Mouse (Mus musculus) intestine, postnatal 0 days (tissue): ENCODE data around the gene 1700067P10Rik. TPM values are rescaled to one million over a fixed set of nuclear protein-coding genes. Genes with fewer than 3 reads are reported as not detected.
A peak's percentile ranks its signal among the peaks of the same experiment; 100 is the strongest.

Experiments
- ATAC-seq: fragments of 200-750 bp; cut with Nextera tagmentation; 2 replicates; pipeline ENCODE4 v1.8.0; 2017; ENCODE audit warnings: mild to moderate bottlenecking, moderate TSS enrichment, moderate library complexity
- H3K27ac ChIP-seq: fragments of 300-500 bp; sonication (generic); 2 replicates; pipeline ENCODE4 v1.5.1; 2014; ENCODE audit warnings: mild to moderate bottlenecking, low read depth, low read length, moderate library complexity
- H3K27me3 ChIP-seq: fragments of 300-500 bp; sonication (generic); replicated peaks from 2 replicates; pipeline ENCODE4 v1.6.1; 2014; ENCODE audit warnings: low read length, mixed read lengths; ENCODE audit not compliant: control insufficient read depth, insufficient read depth
- H3K36me3 ChIP-seq: fragments of 300-500 bp; sonication (generic); 2 replicates; pipeline ENCODE4 v1.6.1; 2014; ENCODE audit warnings: mild to moderate bottlenecking, moderate library complexity; ENCODE audit not compliant: control insufficient read depth, insufficient read depth
- H3K4me1 ChIP-seq: fragments of 300-500 bp; sonication (generic); replicated peaks from 2 replicates; pipeline ENCODE4 v1.6.1; 2014; ENCODE audit warnings: antibody characterized with exemption, low read length, mixed read lengths; ENCODE audit not compliant: control insufficient read depth, insufficient read depth
- H3K4me2 ChIP-seq: fragments of 300-500 bp; sonication (generic); replicated peaks from 2 replicates; pipeline ENCODE4 v1.6.1; 2014; ENCODE audit warnings: low read depth, mild to moderate bottlenecking, moderate library complexity
- H3K4me3 ChIP-seq: fragments of 300-500 bp; sonication (generic); 2 replicates; pipeline ENCODE4 v1.5.1; 2014; ENCODE audit warnings: low read depth, low read length
- H3K9ac ChIP-seq: fragments of 300-500 bp; sonication (generic); 2 replicates; pipeline ENCODE4 v1.6.1; 2014; ENCODE audit warnings: mild to moderate bottlenecking, low read depth, low read length
- H3K9me3 ChIP-seq: fragments of 300-500 bp; sonication (generic); 2 replicates; pipeline ENCODE4 v1.6.1; 2016; ENCODE audit warnings: mixed run types; ENCODE audit not compliant: control insufficient read depth
- CTCF ChIP-seq: sonication (generic); IDR thresholded peaks from 2 replicates; pipeline ENCODE4 v1.5.1; 2016; ENCODE audit warnings: low read depth, mild to moderate bottlenecking, control low read depth, antibody characterized with exemption, moderate library complexity
- WGBS: fragments of 180-500 bp; shearing (Covaris S2); extraction: QIAGEN DNeasy Blood & Tissue Kit; methylation state at CpG from one replicate; pipeline ENCODE4 v1.1.7; 2014; 5-methylcytosine and 5-hydroxymethylcytosine counted together
- polyA plus RNA-seq: library from polyadenylated mRNA; unstranded; fragments of >200 nt; fragmentation: Nextera tagmentation; extraction: Ambion mirVana; gene quantifications from 2 replicates; pipeline ENCODE4 v1.2.1, GENCODE M21; 2015

1700067P10Rik gene
- polyA plus RNA-seq, 1 experiment from 2014 or later: not detected

DNA sequence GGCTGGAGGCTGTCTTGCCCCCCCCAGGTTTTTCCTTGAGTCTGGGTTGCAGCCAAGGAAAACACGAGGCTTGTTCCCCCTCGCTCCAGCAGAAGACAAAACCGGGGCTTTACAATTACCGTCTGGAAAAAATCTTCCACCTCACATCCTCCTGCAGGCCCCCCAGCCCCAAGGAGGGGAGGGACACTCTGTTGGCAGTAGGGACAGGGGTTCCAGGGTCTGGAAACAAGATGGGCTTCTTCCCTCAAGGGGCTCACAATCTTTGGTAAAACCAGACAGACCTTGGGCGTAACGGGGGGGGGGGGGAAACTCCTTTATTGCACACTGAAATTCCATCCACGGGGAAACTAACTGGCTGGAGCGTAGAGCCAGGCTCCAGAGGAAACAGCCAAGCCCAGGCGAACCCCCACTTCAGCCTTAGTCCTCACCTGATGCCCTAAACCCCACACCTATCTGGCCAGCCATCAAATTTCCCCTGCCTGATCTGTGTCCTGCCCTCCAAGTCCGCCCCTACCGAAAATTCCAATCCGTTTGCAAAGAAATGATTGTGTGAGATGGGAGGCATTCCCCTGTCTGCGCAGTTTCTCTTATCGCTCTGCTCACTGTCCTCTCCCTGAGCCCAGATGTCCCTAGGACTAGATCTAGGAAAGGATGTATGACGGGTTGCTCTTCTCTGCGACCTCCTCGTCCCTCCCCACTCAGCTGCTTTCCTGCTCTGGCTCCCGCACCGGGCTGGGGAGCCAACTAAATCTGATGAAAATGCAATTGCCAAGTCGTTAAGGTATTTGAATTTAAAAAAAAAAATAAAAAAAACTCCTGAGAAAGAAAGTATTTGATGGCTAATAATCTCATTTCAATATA is 5.9 kb downstream of the 1700067P10Rik start:
- Histone ChIP-seq H3K9ac (no peak overlapping the region), H3K36me3 (no peaks in the 10 kb centered on the region), H3K4me2 (no peak overlapping the region), H3K27ac (no peak overlapping the region), H3K27me3 (peaks cover 54% of the 10 kb centered on the region), H3K4me3 (no peak overlapping the region; the same call in 1 of the 2 replicates), H3K4me1 (peaks cover 14% of the 10 kb centered on the region; the same call in 1 of the 2 replicates), H3K9me3 (no peaks in the 10 kb centered on the region)
- TF ChIP-seq CTCF: no peak
- WGBS: 31% methylated on average over 20 of the region's 20 CpGs
- ATAC-seq: no peak

DNA sequence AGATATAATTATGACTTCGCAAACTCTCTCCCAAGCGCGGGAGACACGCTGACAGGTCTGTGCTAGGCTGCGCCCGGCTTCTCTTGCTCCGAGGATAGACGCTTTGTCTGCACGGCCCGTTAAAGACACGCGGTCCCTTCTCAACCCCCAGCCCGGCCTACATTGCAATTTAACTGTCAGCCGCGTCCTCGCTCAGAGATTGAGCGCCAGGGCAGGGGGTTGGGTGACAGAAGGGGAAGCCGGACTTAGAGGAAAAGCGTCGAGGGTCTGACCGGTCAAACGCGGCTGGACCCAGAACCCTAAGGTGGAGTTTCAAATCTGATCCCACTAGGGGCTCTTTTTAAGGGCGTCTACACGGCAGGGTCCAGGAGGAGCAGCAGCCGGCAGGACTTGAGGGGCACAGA is 6.6 kb downstream of the 1700067P10Rik start:
- WGBS: 10% methylated on average over 26 of the region's 26 CpGs
- Histone ChIP-seq H3K27me3 (peaks cover 58% of the 10 kb centered on the region), H3K36me3 (no peaks in the 10 kb centered on the region), H3K9ac (no peak overlapping the region), H3K27ac (no peak overlapping the region), H3K9me3 (no peaks in the 10 kb centered on the region), H3K4me3 (no peak overlapping the region), H3K4me1 (peaks cover 14% of the 10 kb centered on the region; the same call in 1 of the 2 replicates), H3K4me2 (no peak overlapping the region; the same call in 1 of the 2 replicates)
- no peak for ATAC-seq
- no peak for TF ChIP-seq CTCF

DNA sequence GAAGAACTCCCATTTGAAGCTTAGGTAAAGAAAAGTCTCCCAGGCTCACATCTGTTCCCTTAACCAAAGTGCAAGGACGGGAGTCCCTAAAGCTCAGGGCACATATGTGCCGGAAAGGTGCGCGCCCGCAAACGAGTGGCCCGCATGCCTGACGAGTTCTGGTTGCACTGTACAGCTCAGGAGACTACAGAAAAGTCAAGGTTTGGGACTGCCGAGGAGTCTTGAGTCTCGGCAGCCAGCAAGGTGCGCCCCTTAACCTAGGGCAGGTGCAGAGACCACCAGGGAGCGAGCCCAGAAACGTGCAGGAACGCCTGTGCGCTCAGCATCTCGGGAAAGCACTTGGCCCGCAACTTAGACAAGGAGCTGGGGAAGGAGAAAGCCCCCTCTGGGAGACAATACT is 7.2 kb downstream of the 1700067P10Rik start:
- ATAC-seq: no peak
- no peak overlapping the region for H3K9ac ChIP-seq
- H3K36me3 ChIP-seq: no peaks in the 10 kb centered on the region
- no peak overlapping the region for H3K27ac ChIP-seq
- no peaks in the 10 kb centered on the region for H3K9me3 ChIP-seq
- 26% methylated on average over 17 of the region's 17 CpGs for WGBS
- H3K27me3 ChIP-seq: peaks cover 58% of the 10 kb centered on the region
- H3K4me3 ChIP-seq: no peak overlapping the region
- H3K4me1 ChIP-seq: peaks cover 14% of the 10 kb centered on the region; the same call in 1 of the 2 replicates
- H3K4me2 ChIP-seq: no peak overlapping the region; the same call in 1 of the 2 replicates
- TF ChIP-seq CTCF: no peak

DNA sequence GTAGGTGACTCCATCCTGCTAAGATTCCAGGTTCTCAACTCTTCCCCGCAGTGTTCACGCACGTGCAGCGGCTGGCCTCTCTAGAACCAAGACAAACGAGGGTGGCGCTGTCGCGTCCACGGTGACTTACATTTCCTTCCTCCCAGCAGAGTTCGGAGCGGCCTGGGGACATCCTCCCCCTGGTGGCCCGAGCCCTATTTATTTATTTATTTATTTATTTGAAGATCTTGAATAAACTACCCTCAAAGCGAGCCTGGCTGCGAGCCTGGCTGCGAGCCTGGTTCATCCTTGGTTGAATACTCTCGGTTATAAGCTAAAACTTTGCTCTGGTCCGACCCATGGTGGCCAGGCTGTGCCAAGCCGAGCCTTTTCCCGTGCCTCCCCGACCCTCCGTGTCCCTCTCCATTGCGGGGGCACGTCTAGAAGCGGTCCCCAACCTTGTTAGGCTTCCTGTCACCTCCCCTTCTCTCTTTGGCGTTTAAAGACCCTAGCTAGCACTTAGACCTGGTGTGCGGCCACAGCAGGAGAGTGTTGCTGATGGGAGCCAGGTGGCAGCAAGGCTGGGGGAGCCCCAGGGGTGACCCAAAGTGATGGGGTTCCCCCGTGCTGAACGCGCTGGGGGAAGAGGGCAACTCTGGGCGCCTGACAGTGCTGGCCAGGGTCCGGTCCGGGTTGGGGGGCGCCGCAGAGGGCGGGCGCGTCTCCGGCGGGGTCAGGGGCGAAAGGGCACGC is 8.1 kb downstream of the 1700067P10Rik start:
- H3K9ac ChIP-seq: peak overlapping the region; percentile 26; the same call in 1 of the 2 replicates

DNA sequence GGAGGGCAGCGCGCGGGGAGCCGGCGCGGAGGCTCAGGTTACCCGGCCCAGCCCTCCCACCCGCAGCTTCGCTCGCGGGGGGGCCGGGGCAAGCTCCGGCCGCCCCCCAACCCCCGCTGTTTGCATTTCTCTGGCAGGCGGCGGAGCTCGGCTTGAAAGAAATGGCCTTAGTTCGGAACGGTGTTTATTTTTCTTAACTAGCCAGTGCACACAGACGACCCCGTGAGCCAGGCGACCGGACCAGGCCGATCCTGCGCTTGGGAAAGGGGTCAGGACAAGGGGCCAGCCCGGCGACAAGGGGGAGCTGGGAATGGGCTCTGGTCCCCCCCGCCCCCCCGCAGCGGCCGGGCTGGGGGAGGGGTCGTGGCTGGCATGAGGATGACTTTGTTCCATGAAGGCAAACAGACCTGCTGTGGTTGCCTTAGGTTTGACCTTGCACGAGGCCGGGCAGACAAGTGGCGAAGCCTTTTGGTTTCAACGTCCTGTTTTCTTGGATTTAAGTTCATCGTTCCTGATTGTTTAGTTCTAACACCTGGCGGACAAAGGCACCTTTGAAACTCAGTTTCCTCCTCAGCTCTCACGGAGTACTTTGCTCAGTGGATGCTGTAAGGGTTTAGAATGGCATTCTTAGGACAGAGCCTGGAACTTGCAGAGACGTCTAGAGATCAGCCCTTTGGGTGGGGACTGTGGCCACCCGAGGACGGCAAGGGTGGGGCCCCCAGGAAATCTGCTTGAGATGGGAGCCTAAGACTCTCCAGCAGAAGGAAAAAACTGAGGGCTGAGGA is 8.8 kb downstream of the 1700067P10Rik start:
- Histone ChIP-seq H3K4me2 (peak overlapping the region; percentile 71), H3K9ac (peak overlapping the region; percentile 26; the same call in 1 of the 2 replicates)
- TF ChIP-seq CTCF: no peak

More for the DNA sequence above, 8.1 kb downstream of the 1700067P10Rik start:
- Histone ChIP-seq H3K4me1 (peaks cover 14% of the 10 kb centered on the region; the same call in 1 of the 2 replicates), H3K9me3 (no peaks in the 10 kb centered on the region), H3K27ac (no peak overlapping the region), H3K4me3 (peak overlapping the region; percentile 34), H3K36me3 (no peaks in the 10 kb centered on the region), H3K4me2 (peak overlapping the region; percentile 71), H3K27me3 (peaks cover 58% of the 10 kb centered on the region)
- WGBS: 3% methylated on average over 37 of the region's 41 CpGs
- TF ChIP-seq CTCF: peak; percentile 69
- peak; percentile 54; the same call in 1 of the 2 replicates for ATAC-seq

More for the DNA sequence above, 8.8 kb downstream of the 1700067P10Rik start:
- peaks cover 58% of the 10 kb centered on the region for H3K27me3 ChIP-seq
- peak overlapping the region; percentile 34 for H3K4me3 ChIP-seq
- no peaks in the 10 kb centered on the region for H3K36me3 ChIP-seq
- no peak overlapping the region for H3K27ac ChIP-seq
- peaks cover 14% of the 10 kb centered on the region; the same call in 1 of the 2 replicates for H3K4me1 ChIP-seq
- no peaks in the 10 kb centered on the region for H3K9me3 ChIP-seq
- WGBS: under 1% methylated on average over 32 of the region's 43 CpGs
- no peak for ATAC-seq
